Mouse (Mus musculus): Measurements from ENCODE around the gene Mta1. TPM values are rescaled to one million over a fixed set of nuclear protein-coding genes. Genes with fewer than 3 reads are reported as not detected.

Gene Mta1
- polyA plus RNA-seq, 1 experiment = 43.1 TPM

- DNase-seq (ENCODE audit: low spot score) = no peak
Measured at GRCm38 (mm10) chr12:113149341-113149740, 51.3 kb downstream of the Mta1 start.

GRCm38 (mm10) chr12:113149896-113150295 is 51.8 kb downstream of the Mta1 start:
- no peak for DNase-seq (ENCODE audit: low spot score)

GRCm38 (mm10) chr12:113150591-113150990 is 52.5 kb downstream of the Mta1 start:
- DNase-seq (ENCODE audit: low spot score) = no peak

GRCm38 (mm10) chr12:113151046-113151445 is 53.0 kb downstream of the Mta1 start:
- no peak for DNase-seq (ENCODE audit: low spot score)

- peak; percentile 51 for DNase-seq (ENCODE audit: low spot score)
Measured at GRCm38 (mm10) chr12:113151661-113152271, 53.7 kb downstream of the Mta1 start.

GRCm38 (mm10) chr12:113152272-113152661 is 54.2 kb downstream of the Mta1 start:
- no peak for DNase-seq (ENCODE audit: low spot score)

GRCm38 (mm10) chr12:113152991-113153525 is 55.0 kb downstream of the Mta1 start:
- no peak for DNase-seq (ENCODE audit: low spot score)

- DNase-seq (ENCODE audit: low spot score) = no peak
Measured at GRCm38 (mm10) chr12:113153971-113154370, 55.9 kb downstream of the Mta1 start.

- no peak for DNase-seq (ENCODE audit: low spot score)
Measured at GRCm38 (mm10) chr12:113154747-113155075, 56.6 kb downstream of the Mta1 start.

- peak; percentile 56 for DNase-seq (ENCODE audit: low spot score)
Measured at GRCm38 (mm10) chr12:113155076-113155771, 57.1 kb downstream of the Mta1 start.

- DNase-seq (ENCODE audit: low spot score) = peak; percentile 99
Measured at GRCm38 (mm10) chr12:113155887-113156539, 57.9 kb downstream of the Mta1 start, which contains the start of gene Tedc1. TSS of gene Tedc1 (plus strand) at chr12:113156421.

GRCm38 (mm10) chr12:113156540-113156929 is 58.5 kb downstream of the Mta1 start:
- no peak for DNase-seq (ENCODE audit: low spot score)

GRCm38 (mm10) chr12:113157002-113157401 is 58.9 kb downstream of the Mta1 start:
- no peak for DNase-seq (ENCODE audit: low spot score)

- DNase-seq (ENCODE audit: low spot score) = no peak
Measured at GRCm38 (mm10) chr12:113157521-113157920, 59.4 kb downstream of the Mta1 start.

GRCm38 (mm10) chr12:113157971-113158370 is 59.9 kb downstream of the Mta1 start:
- DNase-seq (ENCODE audit: low spot score) = no peak

- DNase-seq (ENCODE audit: low spot score) = no peak
Measured at GRCm38 (mm10) chr12:113163561-113164006, 65.5 kb downstream of the Mta1 start.

- DNase-seq (ENCODE audit: low spot score) = no peak
Measured at GRCm38 (mm10) chr12:113168031-113168536, 70.0 kb downstream of the Mta1 start.

- DNase-seq (ENCODE audit: low spot score) = no peak
Measured at GRCm38 (mm10) chr12:113176960-113177725, 79.1 kb downstream of the Mta1 start.

GRCm38 (mm10) chr12:113181020-113181419 is 82.9 kb downstream of the Mta1 start:
- DNase-seq (ENCODE audit: low spot score) = no peak

- no peak for DNase-seq (ENCODE audit: low spot score)
Measured at GRCm38 (mm10) chr12:113184945-113185344, 86.9 kb downstream of the Mta1 start.

- no peak for DNase-seq (ENCODE audit: low spot score)
Measured at GRCm38 (mm10) chr12:113185442-113186291, 87.6 kb downstream of the Mta1 start, which contains the start of gene Tmem121. TSS of gene Tmem121 (plus strand) at chr12:113185930.

Data from urinary bladder, adult 2 months (tissue).